Mouse (Mus musculus) heart, adult 8-10 months (tissue): ENCODE results near the gene St8sia4. TPM values are rescaled to one million over a fixed set of nuclear protein-coding genes. Genes with fewer than 3 reads are reported as not detected.

Source experiments
- DNase-seq: peaks from one replicate; pipeline ENCODE4 v3.0.0; 2022; ENCODE audit warnings: low spot score
- total RNA-seq, 4 experiments: library from RNA; stranded (reverse); gene quantifications; 2 replicates each; pipeline ENCODE4 v1.2.4; 2022

St8sia4 gene
- total RNA-seq = 1 to 10 TPM; 5.4 to 7.6 (median 6.5) TPM

GRCm38 (mm10) chr1:95667435-95668252, at the start of gene St8sia4:
St8sia4 (minus strand) TSS chr1:95667571.
- DNase-seq = peak; percentile 86

GRCm38 (mm10) chr1:95709181-95709580, 41.8 kb upstream of the St8sia4 start:
- DNase-seq = no peak

GRCm38 (mm10) chr1:95699903-95700302, 32.5 kb upstream of the St8sia4 start:
- DNase-seq = no peak

GRCm38 (mm10) chr1:95674052-95674451, 6.7 kb upstream of the St8sia4 start:
- no peak for DNase-seq

GRCm38 (mm10) chr1:95668253-95668805, 958 bp upstream of the St8sia4 start:
- peak; percentile 46 for DNase-seq

- DNase-seq = peak; percentile 7
Observed at GRCm38 (mm10) chr1:95666541-95667320, 640 bp downstream of the St8sia4 start.

GRCm38 (mm10) chr1:95665951-95666484, 1.4 kb downstream of the St8sia4 start:
- DNase-seq = peak; percentile 72

- DNase-seq = peak; percentile 13
Observed at GRCm38 (mm10) chr1:95664969-95665702, 2.2 kb downstream of the St8sia4 start.

GRCm38 (mm10) chr1:95664321-95664825, 3.0 kb downstream of the St8sia4 start:
- DNase-seq = peak; percentile 6

GRCm38 (mm10) chr1:95657051-95657668, 10.2 kb downstream of the St8sia4 start:
- DNase-seq = peak; percentile 4

GRCm38 (mm10) chr1:95655564-95655963, 11.8 kb downstream of the St8sia4 start:
- DNase-seq = no peak

GRCm38 (mm10) chr1:95653445-95653844, 13.9 kb downstream of the St8sia4 start:
- DNase-seq = no peak

- no peak for DNase-seq
Observed at GRCm38 (mm10) chr1:95644292-95644691, 23.1 kb downstream of the St8sia4 start.

GRCm38 (mm10) chr1:95639001-95639400, 28.4 kb downstream of the St8sia4 start:
- no peak for DNase-seq

- no peak for DNase-seq
Observed at GRCm38 (mm10) chr1:95624376-95624775, 43.0 kb downstream of the St8sia4 start.

GRCm38 (mm10) chr1:95618647-95619046, 48.7 kb downstream of the St8sia4 start:
- DNase-seq = peak; percentile 60

GRCm38 (mm10) chr1:95618125-95618524, 49.2 kb downstream of the St8sia4 start:
- DNase-seq = peak; percentile 57

GRCm38 (mm10) chr1:95610017-95610416, 57.4 kb downstream of the St8sia4 start:
- DNase-seq = no peak

GRCm38 (mm10) chr1:95609045-95609444, 58.3 kb downstream of the St8sia4 start:
- DNase-seq = no peak

GRCm38 (mm10) chr1:95605458-95605857, 61.9 kb downstream of the St8sia4 start:
- DNase-seq = no peak

- DNase-seq = no peak
Observed at GRCm38 (mm10) chr1:95598108-95598507, 69.3 kb downstream of the St8sia4 start.
